Mouse (Mus musculus): Measurements from ENCODE around the gene Amh.
A peak's percentile ranks its signal among the peaks of the same experiment; 100 is the strongest.

The Amh gene

DNA sequence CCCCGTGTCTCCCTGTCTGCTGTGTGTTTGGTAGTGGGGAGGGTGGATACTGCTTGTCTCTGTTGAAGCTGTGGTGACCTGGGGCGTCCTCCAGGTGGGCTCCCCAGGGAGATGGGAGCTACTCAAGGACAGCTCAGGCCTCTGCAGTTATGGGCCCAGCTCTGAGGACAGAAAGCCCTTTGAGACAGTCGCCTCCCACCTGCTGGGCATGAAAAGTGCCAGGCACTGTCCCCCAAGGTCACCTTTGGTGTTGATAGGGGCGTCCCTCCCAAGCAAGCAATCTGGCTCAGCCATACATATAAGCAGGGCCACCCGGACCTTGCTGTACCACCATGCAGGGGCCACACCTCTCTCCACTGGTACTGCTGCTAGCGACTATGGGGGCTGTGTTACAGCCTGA, at the start of gene Amh:
TSS of gene Amh (plus strand) at position 328 of the 400 bp plus-strand sequence.
- DNase-seq (ENCODE audit: low spot score), result no peak

DNA sequence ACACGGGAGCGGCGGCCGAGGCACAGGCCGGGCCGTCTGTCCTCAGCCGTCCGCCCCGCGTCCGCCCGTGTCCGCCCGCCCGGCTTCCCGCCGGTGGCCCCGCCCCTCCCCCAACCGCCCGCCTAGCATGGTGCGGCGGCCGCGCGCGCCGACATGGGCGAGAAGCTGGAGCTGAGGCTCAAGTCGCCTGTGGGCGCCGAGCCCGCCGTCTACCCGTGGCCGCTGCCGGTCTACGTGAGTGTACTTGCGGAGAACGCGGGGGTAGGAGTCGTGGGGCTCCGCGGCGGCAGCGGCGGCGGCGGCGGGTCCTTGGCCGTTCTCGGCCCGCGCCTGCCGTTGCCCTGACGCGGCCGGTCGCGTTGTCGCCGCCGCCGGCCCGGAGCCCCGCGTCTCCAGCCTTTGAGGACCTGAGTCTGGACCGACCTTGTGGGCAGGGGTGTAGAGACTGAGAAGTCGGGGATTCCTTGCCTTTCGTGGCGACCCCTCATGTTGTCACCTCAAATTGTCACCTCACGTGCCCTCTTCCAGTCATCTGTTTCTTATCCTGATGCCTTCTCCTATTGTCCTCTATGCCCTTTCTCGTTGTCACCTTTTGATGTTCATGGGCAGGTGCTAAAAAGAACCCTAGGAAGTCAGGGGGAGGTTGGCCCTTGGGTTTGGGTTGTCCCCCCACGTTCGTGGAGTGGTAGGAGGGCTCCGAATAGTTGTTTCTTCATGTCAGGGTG, 49.6 kb upstream of the Amh start:
- DNase-seq (ENCODE audit: low spot score), result no peak

DNA sequence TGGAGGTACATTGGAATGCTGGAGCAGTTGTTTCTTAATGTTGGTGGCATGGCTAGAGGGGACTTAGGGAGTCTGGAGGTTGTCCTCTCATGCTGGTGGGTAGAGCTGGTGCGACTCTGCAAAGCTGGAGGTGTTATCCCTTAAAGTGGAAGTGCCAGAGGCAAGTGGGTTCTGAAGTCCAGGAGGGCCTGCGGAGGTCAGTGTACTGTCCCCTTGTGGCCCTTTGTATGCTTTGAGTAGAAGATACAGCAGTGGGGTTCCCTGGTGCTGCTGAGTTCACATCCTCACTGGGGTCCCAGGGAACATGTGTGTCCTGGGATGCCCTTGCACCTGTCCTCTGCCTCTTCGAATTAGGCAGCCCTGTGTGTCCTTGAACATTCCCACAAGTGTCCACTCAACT, 48.9 kb upstream of the Amh start:
- DNase-seq (ENCODE audit: low spot score), result no peak

DNA sequence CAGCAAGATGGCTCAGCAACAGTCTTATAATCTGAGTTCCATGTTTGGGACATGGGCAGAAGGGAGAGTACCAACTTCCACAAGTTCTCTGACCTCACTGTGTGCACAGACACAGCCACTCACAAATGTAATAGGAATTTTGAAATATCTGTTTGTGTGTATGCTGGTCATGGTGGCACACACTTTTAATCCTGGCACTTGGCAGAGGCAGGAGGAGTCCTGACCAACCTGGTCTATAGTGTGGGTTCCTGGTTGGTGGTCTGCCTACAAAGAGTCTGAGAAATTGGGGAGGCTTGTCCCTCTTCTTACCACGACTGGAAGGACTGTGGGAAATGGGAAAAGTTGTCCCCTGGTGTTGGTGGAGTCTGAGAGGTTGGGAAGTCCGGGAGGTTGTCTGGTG, 48.5 kb upstream of the Amh start:
- DNase-seq (ENCODE audit: low spot score), result no peak

DNA sequence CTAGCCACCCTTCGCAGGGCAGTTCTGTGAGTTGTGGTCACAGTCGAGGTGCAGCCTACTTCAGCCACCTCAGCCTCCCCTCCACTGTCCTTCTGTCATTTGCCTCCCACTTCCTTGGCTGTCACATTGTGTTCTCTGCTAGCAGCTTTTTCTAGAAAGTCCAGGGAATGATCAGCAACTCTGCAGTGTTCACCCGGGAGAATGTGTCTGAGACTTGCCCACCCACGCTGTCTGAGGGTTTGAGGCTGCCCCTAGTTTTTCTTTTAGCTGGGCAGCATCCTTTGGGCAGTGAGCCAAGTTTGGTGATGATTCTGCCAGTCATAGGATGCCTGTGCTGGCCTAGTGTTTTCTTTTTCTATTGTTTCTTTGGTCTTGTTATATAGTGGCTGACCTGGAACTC, 48.1 kb upstream of the Amh start:
- DNase-seq (ENCODE audit: low spot score), result no peak

DNA sequence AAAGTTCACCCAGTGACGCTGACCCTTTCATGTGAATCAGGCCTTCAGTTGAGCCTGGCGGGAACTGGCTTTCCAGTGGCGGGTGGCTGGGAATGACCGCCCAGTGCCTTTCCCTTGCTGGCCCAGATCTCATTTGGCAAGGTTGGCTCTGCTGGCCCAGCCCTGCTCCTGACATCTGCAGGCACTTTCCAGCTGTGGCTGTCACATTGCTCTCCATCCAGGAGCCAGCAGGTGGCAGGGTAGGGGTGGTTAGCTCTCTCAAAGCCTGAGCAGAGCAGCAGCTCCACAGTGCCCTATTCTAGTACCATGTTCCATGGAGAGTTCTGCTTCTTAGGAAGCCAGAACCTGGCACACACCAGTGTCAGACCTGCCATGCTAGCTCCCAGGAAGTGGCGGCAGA, 47.3 kb upstream of the Amh start:
- DNase-seq (ENCODE audit: low spot score), result peak; percentile 62

DNA sequence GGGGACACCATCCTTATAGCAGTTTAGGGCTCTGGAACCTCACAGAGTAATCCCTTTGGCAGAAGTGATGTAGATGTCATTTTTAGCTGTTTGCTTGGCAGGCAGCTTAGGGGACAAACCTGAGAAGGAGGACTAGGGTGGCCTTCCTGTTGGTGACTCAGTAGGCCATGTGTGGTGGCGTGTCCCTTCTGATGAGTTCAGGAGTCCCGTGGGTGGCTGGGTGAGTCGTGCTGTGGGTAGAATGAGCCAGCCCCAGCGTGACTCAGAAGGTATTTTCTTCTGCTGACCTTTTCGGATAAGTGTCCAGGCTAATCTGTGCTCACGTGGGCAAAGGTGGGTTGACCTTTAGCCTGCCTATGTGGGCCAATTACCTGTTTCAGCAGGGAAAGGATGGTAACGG, 46.4 kb upstream of the Amh start:
- DNase-seq (ENCODE audit: low spot score), result no peak

DNA sequence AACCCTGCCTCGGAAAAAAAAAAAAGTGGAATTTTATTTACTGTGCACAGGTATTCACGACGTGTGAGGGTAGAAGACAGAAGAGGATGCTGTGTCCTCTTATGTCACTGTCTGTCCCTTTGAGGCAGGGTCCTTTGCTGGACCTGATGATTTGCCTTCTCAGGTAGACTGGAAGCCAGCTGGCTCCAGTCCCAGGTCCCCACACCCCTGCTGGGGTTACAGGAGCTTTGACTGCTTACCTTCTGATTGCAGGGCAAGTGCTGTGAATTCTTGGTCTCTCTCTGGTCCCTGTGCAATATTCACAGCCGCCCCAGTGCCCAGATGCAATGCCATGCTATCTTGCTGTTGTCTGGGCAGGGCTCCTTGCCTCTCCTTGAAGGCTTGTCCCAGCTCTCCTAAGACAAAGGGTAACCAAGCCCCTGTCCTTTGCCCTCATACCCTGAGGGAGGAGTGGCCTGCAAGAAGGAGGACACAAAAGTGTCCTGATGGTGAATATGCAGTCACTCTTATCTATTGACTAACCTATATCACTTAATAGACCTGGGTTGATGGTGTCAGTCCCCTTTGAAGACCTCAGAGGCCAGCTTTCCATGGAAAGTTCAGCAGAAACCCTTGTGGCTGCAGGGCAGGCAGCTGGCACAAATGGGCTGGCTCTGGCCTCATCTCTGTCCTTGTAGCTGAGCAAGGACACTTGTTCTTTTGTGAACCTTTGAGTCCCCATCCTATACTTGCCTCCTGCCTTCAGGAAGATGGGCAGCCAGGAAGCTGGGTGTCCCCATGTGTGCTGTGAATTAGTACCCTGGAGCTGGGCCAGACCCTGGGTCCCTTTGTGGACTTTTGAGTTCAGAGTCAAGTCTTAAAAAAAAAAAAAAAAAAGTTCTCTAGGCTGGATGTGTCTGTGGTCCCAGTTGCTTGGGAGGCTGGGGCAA, 44.2 kb upstream of the Amh start:
- no peak for DNase-seq (ENCODE audit: low spot score)

DNA sequence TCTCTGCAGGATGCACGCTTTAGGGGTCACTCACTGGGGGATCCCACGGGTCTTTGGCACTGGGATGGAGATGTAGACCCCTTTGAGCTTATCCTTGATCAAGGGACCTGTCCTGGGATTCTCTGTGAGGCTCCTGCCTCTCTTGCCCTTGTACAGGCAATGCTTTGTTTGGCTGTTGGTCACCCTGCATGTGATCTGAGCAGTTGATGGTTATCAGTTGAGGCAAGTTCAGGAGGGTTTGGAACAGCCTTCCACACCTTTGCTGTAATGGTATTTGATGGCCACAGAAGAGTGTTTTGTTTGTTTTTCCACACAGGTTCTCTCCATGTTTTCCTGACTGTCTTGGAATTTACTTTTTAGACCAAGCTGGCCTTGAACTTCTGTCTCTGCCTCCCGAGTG, 43.2 kb upstream of the Amh start:
- no peak for DNase-seq (ENCODE audit: low spot score)

DNA sequence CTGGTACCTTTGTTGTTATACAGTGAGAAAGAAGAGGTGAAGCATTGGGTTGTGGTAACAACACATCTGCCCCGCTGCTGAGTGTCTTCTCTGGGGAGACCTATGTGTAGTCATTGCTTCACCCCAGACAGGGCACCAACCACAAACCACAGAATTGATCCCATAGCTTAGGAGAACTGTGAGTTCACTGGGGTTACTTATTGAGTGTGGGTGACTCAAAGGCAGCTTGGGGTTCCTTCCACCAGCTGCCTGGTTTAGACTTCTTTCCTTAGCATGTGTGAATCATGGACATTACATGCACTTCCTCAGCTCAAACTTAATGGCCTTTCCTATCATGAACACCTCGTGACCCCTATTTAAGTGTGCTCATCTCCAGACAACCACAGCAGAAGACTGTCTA, 41.5 kb upstream of the Amh start:
- DNase-seq (ENCODE audit: low spot score), result no peak

DNA sequence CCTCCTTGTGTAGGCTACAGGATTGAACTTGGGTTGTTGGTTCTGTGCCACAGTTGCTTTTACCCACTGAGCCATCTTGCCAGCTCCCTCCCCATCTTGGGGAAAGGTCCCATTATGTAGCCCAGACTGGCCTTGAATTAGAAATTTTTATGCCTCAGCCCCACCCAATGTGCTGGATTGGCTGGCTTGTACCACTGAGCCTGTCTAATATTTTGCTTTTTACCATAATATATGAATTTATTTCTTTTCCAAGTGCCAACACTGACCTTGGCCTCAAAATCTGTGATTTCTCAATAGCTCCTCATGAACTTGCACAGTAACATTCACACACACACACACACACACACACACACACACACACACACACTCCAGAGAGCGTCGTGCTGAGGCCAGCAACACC, 39.3 kb upstream of the Amh start:
- no peak for DNase-seq (ENCODE audit: low spot score)

DNA sequence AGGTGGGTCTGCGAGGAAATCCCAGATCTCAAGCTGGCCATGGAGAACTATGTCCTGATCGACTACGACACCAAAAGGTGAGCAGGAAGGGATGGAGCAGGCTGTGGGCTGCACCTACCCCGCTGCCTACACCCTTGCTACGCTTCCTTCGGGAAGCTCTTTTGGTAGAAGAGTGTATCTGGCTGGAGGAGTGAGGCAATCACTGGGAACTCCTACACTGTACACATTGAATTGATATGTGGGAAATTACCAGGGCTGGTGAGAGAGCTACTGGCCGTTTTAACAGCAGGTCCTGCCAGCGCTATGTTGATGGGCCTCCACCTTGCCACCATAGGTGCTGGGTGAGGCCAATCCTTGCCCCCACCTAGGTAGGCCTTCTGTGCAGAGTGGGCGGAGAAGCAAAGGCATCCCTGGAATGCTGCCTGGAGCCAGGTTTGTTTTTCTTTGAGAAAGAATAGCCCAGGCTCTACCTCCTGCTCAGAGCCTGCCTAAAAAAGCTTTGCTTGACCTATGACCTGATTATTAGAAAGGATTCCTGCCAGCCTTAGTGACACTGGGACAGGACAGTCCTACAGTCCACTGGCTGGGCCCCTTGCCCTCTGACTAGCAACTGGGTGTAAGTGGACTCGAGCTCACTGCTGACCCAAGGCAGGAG, 38.8 kb upstream of the Amh start:
- no peak for DNase-seq (ENCODE audit: low spot score)

DNA sequence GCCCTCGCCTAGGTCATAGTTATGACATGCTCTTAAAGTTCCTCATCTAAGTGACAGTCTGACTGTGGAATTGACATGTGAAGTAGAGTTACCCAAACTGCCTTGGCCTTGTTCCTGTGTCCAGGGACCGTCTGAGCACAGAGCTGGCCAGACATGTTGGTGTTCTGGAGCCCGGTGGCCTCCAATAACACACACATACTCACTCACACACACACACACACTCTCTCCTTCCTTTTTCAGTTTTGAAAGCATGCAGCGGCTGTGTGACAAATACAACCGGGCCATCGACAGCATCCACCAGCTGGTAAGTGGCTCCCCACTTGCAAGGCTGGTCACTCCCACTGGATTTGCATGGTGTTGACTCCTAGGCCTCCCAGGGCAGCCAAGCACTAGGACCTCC, 36.7 kb upstream of the Amh start:
- DNase-seq (ENCODE audit: low spot score), result no peak

DNA sequence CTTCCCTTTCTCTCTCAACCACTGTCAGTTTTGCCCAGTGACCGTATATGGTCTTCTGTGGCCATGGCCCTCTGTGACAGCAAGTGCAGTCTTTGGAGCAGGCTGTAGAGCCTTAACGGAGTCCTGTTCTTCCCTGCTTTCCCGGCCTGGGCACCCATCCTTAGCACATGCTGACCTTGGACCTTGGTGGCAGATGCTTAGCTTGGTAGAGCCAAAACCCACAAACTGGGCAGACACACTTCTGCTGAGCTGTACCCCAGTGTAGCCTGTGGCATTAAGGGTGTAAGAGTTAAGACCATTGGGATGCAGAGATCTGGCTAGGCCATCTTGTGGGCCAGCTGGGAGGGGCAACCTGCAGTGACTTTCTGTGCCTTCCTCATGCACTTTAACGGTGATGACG, 31.2 kb upstream of the Amh start:
- no peak for DNase-seq (ENCODE audit: low spot score)

DNA sequence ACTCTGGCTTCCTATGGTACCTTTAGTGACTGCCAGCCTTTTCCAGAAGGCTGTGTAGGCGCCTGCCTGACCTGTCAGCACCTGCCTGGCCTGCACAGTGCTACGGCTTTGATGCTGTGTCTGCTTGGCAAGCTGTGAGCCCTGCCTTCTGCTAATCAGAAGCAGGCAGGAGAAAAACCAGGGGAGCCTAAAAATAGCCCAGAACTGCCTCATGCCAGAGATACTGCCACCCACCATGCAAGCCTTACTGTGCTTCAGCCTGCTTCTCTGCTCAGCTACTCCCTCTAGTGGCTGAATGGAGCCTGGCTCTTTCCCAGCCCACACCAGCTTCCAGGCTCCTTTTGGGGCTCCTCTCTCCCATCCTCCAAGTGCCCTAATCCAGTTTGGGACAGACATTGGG, 30.5 kb upstream of the Amh start:
- peak; percentile 85 for DNase-seq (ENCODE audit: low spot score)

DNA sequence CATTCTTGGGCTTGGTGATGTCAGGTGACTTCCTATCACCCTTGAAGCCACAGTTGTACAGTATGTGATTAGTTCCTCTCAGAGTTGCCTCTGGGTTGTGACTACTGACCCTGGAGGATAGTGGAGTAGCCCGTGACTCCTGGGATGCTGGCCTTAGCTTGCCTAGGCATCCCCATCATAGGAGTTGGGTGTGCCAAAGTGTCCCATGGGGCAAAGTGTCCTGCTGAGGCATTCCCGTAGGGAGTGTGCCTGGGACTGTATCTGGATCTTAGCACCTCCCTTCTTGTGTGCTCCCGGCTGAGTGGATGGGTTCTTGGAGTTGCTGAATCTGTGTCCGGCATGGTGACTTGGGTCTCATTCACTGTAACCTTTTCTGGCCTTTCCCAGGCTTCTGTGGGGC, 30.1 kb upstream of the Amh start:
- no peak for DNase-seq (ENCODE audit: low spot score)

DNA sequence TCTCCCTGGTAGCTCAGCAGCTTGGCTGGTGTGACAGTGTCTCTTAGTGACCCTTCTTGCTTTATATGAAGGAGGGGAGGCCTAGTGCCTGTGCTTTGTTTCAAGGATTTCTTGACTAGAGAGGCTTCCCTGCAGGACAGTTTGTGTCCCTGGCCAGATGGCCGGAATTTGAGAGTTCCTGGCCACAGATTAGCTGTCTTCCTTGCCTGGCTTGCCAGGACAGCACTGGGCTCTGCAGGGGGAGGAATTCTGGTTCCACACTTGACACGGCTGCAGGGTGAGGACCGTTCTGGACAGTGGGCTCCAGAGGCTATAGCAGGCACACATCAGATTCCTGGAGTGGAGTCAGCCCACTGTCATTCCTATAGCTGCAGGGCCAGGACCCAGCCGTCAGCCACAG, 29.3 kb upstream of the Amh start:
- DNase-seq (ENCODE audit: low spot score), result no peak

DNA sequence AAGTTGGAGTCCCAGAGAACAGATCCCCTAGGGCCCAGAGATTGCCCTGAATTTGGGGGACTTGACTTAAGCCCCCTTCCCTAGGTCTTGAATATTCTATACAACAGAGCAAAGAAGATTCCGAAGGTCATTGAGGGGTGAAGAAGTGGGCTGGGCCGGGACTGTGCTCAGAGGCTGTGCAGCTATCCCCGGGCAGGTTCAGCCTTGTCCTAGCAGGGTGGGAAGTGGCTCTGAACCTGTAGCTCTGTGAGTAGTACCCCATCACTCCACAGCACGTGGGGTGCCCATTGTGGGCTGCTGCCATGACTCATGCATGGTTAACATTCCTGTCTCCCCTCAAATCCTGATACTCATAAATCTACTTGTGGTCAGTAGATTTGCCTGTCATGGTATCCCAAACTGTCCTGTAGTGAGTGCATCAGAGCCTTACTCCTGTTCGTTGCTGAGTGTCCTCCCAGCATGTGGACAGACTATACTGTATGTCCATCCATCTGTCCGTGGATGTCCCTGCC, 28.6 kb upstream of the Amh start:
- no peak for DNase-seq (ENCODE audit: low spot score)

DNA sequence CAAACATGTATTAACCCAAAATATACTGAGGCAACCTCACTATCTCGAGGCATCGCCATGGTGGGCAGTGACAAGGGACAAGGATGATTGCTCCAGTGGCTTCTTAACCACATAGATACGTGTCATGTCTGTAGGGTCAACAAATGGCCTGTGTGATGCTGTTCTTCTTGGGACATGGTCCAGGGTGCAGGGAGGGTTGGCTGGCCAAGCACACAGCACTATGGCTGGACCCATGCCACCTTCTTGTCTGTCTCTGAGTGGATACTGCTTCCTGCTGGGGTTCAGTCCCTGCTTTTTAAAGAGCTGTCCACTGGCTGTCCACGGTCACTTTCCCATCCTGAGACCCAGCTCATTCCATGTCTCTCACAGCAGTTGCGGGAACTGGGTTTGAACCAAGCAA, 27.9 kb upstream of the Amh start:
- DNase-seq (ENCODE audit: low spot score), result no peak

DNA sequence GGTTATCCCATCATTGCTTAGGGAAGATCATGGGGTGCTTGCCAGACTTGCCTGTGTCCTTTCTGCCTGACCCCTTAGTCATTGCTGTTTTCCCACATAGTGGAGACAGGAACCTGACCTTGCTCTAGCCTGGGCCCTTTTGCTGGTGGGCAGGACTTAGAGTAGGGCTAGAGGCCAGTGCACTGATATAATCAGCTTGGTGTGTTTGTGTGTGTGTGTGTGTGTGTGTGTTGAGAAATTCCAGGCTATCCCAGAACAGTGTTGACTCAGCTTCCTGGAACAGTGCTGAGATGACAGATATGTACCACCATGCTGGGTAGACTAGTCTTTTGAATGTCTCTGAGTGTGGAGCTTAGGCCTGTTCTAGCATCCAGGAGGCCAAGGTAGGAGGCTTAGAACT, 25.5 kb upstream of the Amh start:
- DNase-seq (ENCODE audit: low spot score), result no peak

DNA sequence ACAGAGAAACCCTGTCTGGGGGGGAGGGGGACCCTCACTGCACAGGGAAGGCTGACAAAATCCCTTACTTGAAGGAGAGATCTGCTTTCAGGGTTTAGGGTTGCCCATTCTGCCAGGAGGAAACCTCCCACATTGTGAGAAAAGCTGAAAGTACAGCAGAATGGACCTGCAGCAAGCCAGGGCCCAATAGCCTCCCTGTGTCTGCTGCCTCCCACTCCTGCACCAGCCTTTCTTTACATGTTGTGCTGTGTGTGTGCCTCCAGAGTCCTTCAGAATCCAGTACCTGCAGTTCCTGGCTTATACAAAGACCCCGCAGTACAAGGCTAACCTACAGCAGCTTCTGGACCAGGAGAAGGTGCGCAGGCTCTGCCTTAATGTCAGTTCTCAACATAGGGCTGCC, 20.7 kb upstream of the Amh start:
- DNase-seq (ENCODE audit: low spot score), result no peak

DNA sequence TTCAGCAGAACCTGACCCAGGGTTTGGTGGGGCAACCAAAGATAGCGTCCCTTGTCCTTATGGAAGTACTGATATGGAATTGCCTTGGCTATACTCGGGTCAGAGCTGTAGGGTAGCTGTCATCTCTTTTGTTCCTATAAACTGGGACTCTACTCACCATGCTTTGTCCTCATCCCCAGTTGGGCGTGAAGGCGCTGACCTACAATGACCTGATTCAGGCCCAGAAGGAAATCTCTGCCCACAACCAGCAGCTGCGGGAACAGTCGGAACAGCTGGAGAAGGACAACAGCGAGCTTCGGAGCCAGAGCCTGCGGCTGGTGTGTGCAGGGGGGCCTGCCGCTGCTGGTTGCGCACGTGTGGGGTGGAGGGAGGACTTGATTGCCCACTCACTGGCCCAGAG, 20.2 kb upstream of the Amh start:
- peak; percentile 11 for DNase-seq (ENCODE audit: low spot score)

DNA sequence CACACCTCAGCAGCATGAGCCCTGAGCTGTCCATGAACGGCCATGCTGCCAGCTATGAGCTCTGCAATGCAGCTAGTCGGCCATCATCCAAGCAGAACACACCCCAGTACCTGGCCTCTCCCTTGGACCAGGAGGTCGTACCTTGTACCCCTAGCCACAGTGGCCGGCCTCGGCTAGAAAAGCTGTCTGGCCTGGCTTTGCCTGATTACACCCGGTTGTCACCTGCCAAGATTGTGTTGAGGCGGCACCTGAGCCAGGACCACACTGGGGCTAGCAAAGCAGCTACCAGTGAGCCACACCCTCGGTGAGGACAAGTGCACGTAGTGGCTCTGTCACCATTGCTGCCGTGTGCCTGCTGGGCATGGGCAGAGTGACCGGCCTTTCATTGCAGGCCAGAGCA, 19.1 kb upstream of the Amh start:
- DNase-seq (ENCODE audit: low spot score), result no peak

Data from retina, embryonic 14.5 days (tissue).